Mouse (Mus musculus): ENCODE data around the gene Pias1. TPM values are rescaled to one million over a fixed set of nuclear protein-coding genes. Genes with fewer than 3 reads are reported as not detected.

Gene Pias1
- total RNA-seq, 1 experiment: 12.7 TPM

- DNase-seq (ENCODE audit: low read depth, low spot score): no peak
- H3K36me3 ChIP-seq (ENCODE audit: control insufficient read depth, insufficient read depth, low read length, poor library complexity, severe bottlenecking): no peaks in the 10 kb centered on the region
- H3K9ac ChIP-seq (ENCODE audit: insufficient read depth, low read depth, low read length, poor library complexity, severe bottlenecking): no peak within 1 kb of the TSS
- no peaks in the 10 kb centered on the region for H3K9me3 ChIP-seq (ENCODE audit: control insufficient read depth, insufficient read depth, low read depth, low read length)
- no peak within 1 kb of the TSS for H3K4me3 ChIP-seq (ENCODE audit: insufficient read depth in 1 of 2, low read depth in 1 of 2, low read length in 2 of 2, poor library complexity in 1 of 2, severe bottlenecking in 1 of 2)
- TF ChIP-seq MAFK (IDR thresholded peaks at IDR 0.05; ENCODE audit: insufficient read depth, low read depth, low read length): no peak
- no peak for TF ChIP-seq ZC3H11A (IDR thresholded peaks at IDR 0.05; ENCODE audit: borderline replicate concordance, low read depth, low read length)
- no peak for TF ChIP-seq CHD2 (IDR thresholded peaks at IDR 0.05; ENCODE audit: low read depth, low read length)
- no peak for TF ChIP-seq HCFC1 (IDR thresholded peaks at IDR 0.05; ENCODE audit: borderline replicate concordance, insufficient read depth, low read length)
- no peak for TF ChIP-seq ZNF384 (IDR thresholded peaks at IDR 0.05; ENCODE audit: low read depth, low read length)
- in situ Hi-C loops (cut with MboI; ENCODE audit: low sequenced_read_pairs in 2 of 2, unreplicated experiment in 2 of 2): no loop called here
- peaks cover 5 to 6% of the 10 kb centered on the region in 2 experiments; a peak in 3 of 4 replicates for H3K4me1 ChIP-seq (ENCODE audit: control insufficient read depth in 2 of 2, insufficient read depth in 2 of 2, low read length in 2 of 2, poor library complexity in 1 of 2)
- no peak within 1 kb of the TSS for H3K27ac ChIP-seq (ENCODE audit: insufficient read depth, low read depth, low read length, poor library complexity, severe bottlenecking)
These were observed 129.9 kb downstream of the Pias1 start, which contains the start of gene Calml4 for GRCm38 (mm10) chr9:62857719-62858261. Calml4 (plus strand) TSS chr9:62858080.

DNA sequence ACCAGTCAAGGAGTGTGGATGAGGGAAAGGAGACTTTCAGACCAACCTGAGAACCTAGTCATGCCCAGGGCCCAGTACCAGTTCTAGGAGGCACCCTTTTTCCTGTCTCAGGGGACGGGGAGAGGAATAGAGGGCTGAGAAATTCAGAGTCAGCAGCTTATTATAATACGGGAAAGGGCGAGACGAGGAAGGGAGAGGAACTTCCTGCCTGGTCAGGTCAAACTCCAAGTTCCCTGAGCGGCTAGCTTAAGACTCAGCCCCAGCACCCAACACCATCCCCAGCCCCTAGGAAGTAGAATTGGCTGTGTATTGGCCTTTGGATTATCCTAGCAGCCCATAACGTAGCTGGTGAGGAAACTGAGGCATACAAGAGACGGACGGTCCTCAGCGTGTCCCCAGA is 130.5 kb downstream of the Pias1 start:
- no peak for DNase-seq (ENCODE audit: low read depth, low spot score)
- in situ Hi-C loops (cut with MboI; ENCODE audit: low sequenced_read_pairs in 2 of 2, unreplicated experiment in 2 of 2): no loop called here
- Histone ChIP-seq H3K9ac (ENCODE audit: insufficient read depth, low read depth, low read length, poor library complexity, severe bottlenecking) (no peak overlapping the region), H3K4me3 (ENCODE audit: insufficient read depth in 1 of 2, low read depth in 1 of 2, low read length in 2 of 2, poor library complexity in 1 of 2, severe bottlenecking in 1 of 2) (no peak overlapping the region), H3K4me1 (ENCODE audit: control insufficient read depth in 2 of 2, insufficient read depth in 2 of 2, low read length in 2 of 2, poor library complexity in 1 of 2) (peaks cover 5 to 6% of the 10 kb centered on the region in 2 experiments; a peak in 3 of 4 replicates), H3K27ac (ENCODE audit: insufficient read depth, low read depth, low read length, poor library complexity, severe bottlenecking) (no peak overlapping the region), H3K36me3 (ENCODE audit: control insufficient read depth, insufficient read depth, low read length, poor library complexity, severe bottlenecking) (no peaks in the 10 kb centered on the region), H3K9me3 (ENCODE audit: control insufficient read depth, insufficient read depth, low read depth, low read length) (no peaks in the 10 kb centered on the region)
- TF ChIP-seq HCFC1 (IDR thresholded peaks at IDR 0.05; ENCODE audit: borderline replicate concordance, insufficient read depth, low read length) (no peak), ZC3H11A (IDR thresholded peaks at IDR 0.05; ENCODE audit: borderline replicate concordance, low read depth, low read length) (no peak), MAFK (IDR thresholded peaks at IDR 0.05; ENCODE audit: insufficient read depth, low read depth, low read length) (no peak), ZNF384 (IDR thresholded peaks at IDR 0.05; ENCODE audit: low read depth, low read length) (no peak), CHD2 (IDR thresholded peaks at IDR 0.05; ENCODE audit: low read depth, low read length) (no peak)

DNA sequence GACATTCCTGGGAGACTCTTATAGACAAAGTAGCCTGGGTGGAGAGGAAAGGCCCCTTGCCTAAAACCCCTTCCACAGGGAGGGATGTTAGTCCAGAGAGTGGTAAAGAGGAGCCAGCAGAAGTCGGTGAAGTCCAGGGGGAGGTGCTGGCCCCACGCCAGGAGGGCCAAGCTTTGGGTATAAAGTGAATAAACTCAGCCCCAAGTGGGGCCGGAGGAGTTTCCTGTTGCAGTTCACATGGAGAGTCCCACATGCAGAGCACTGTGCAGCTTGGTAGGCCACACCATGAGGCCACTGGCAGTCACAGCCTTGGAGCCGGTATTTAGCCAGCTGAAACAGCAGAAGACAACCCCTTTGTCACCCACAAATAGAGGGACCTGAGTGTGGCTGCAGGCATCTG is 133.2 kb downstream of the Pias1 start:
- H3K9ac ChIP-seq (ENCODE audit: insufficient read depth, low read depth, low read length, poor library complexity, severe bottlenecking): no peak overlapping the region
- no peak overlapping the region for H3K27ac ChIP-seq (ENCODE audit: insufficient read depth, low read depth, low read length, poor library complexity, severe bottlenecking)
- no peak for DNase-seq (ENCODE audit: low read depth, low spot score)
- H3K4me3 ChIP-seq (ENCODE audit: insufficient read depth in 1 of 2, low read depth in 1 of 2, low read length in 2 of 2, poor library complexity in 1 of 2, severe bottlenecking in 1 of 2): no peak overlapping the region
- TF ChIP-seq MAFK (IDR thresholded peaks at IDR 0.05; ENCODE audit: insufficient read depth, low read depth, low read length): no peak
- no peak for TF ChIP-seq ZC3H11A (IDR thresholded peaks at IDR 0.05; ENCODE audit: borderline replicate concordance, low read depth, low read length)
- no peak for TF ChIP-seq CHD2 (IDR thresholded peaks at IDR 0.05; ENCODE audit: low read depth, low read length)
- TF ChIP-seq ZNF384 (IDR thresholded peaks at IDR 0.05; ENCODE audit: low read depth, low read length): no peak
- no peak for TF ChIP-seq HCFC1 (IDR thresholded peaks at IDR 0.05; ENCODE audit: borderline replicate concordance, insufficient read depth, low read length)
- H3K9me3 ChIP-seq (ENCODE audit: control insufficient read depth, insufficient read depth, low read depth, low read length): no peaks in the 10 kb centered on the region
- in situ Hi-C loops (cut with MboI; ENCODE audit: low sequenced_read_pairs in 2 of 2, unreplicated experiment in 2 of 2): no loop called here
- H3K36me3 ChIP-seq (ENCODE audit: control insufficient read depth, insufficient read depth, low read length, poor library complexity, severe bottlenecking): peaks cover 4% of the 10 kb centered on the region; the same call in 1 of the 2 replicates
- peaks cover 6 to 9% of the 10 kb centered on the region in 2 experiments; a peak in 3 of 4 replicates for H3K4me1 ChIP-seq (ENCODE audit: control insufficient read depth in 2 of 2, insufficient read depth in 2 of 2, low read length in 2 of 2, poor library complexity in 1 of 2)

DNA sequence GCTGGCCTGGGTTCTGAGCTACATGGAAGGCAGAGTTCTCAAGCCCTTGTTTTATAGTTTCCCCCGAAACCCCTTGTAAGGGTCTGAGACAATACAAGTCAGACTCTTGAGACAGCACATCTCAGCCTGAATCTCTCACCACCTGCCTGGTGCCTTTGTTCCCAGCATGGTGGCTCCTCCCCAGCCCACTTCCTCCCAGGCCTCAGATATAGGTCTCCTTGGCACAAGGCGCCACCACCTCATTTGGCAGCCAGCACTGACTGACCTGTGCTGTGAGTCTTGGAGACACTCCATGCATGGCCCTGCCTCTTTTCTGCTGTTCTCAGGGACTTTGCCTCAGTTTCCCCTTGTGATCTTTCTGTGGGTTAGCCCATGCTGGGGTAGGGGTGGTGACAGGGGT is 136.2 kb downstream of the Pias1 start:
- no peak for TF ChIP-seq ZC3H11A (IDR thresholded peaks at IDR 0.05; ENCODE audit: borderline replicate concordance, low read depth, low read length)
- TF ChIP-seq CHD2 (IDR thresholded peaks at IDR 0.05; ENCODE audit: low read depth, low read length): no peak
- TF ChIP-seq MAFK (IDR thresholded peaks at IDR 0.05; ENCODE audit: insufficient read depth, low read depth, low read length): no peak
- no peak for TF ChIP-seq HCFC1 (IDR thresholded peaks at IDR 0.05; ENCODE audit: borderline replicate concordance, insufficient read depth, low read length)
- no peak for TF ChIP-seq ZNF384 (IDR thresholded peaks at IDR 0.05; ENCODE audit: low read depth, low read length)
- no peaks in the 10 kb centered on the region for H3K9me3 ChIP-seq (ENCODE audit: control insufficient read depth, insufficient read depth, low read depth, low read length)
- H3K36me3 ChIP-seq (ENCODE audit: control insufficient read depth, insufficient read depth, low read length, poor library complexity, severe bottlenecking): peaks cover 4% of the 10 kb centered on the region; the same call in 1 of the 2 replicates
- H3K27ac ChIP-seq (ENCODE audit: insufficient read depth, low read depth, low read length, poor library complexity, severe bottlenecking): peak overlapping the region; percentile 55
- in situ Hi-C loops (cut with MboI; ENCODE audit: low sequenced_read_pairs in 2 of 2, unreplicated experiment in 2 of 2): no loop called here
- DNase-seq (ENCODE audit: low read depth, low spot score): no peak
- H3K4me3 ChIP-seq (ENCODE audit: insufficient read depth in 1 of 2, low read depth in 1 of 2, low read length in 2 of 2, poor library complexity in 1 of 2, severe bottlenecking in 1 of 2): no peak overlapping the region
- no peak overlapping the region; the same call in 1 of the 2 replicates for H3K9ac ChIP-seq (ENCODE audit: insufficient read depth, low read depth, low read length, poor library complexity, severe bottlenecking)
- H3K4me1 ChIP-seq (ENCODE audit: control insufficient read depth in 2 of 2, insufficient read depth in 2 of 2, low read length in 2 of 2, poor library complexity in 1 of 2): peaks cover 0 to 13% of the 10 kb centered on the region in 2 experiments; a peak in 2 of 4 replicates
